Mouse (Mus musculus) liver, embryonic 13.5 days (tissue): ENCODE results near the gene Troap. TPM values are rescaled to one million over a fixed set of nuclear protein-coding genes. Genes with fewer than 3 reads are reported as not detected.

Experiments used
- ATAC-seq: fragments of 200-750 bp; cut with Nextera tagmentation; 2 replicates; pipeline ENCODE4 v1.8.0; 2017; ENCODE audit warnings: low read depth, mild to moderate bottlenecking, moderate number of reproducible peaks, moderate library complexity
- DNase-seq: peaks from one replicate; pipeline ENCODE4 v3.0.0; 2022
- H3K27ac ChIP-seq: fragments of 300-500 bp; sonication (generic); 2 replicates; pipeline ENCODE4 v1.5.1; 2015; ENCODE audit warnings: moderate library complexity, mild to moderate bottlenecking, inconsistent platforms
- H3K27me3 ChIP-seq: fragments of 300-500 bp; sonication (generic); 2 replicates; pipeline ENCODE4 v1.6.1; 2015; ENCODE audit warnings: mild to moderate bottlenecking, inconsistent platforms
- H3K36me3 ChIP-seq: fragments of 300-500 bp; sonication (generic); 2 replicates; pipeline ENCODE4 v1.6.1; 2015; ENCODE audit warnings: mild to moderate bottlenecking, inconsistent platforms
- H3K4me1 ChIP-seq: fragments of 300-500 bp; sonication (generic); replicated peaks from 2 replicates; pipeline ENCODE4 v1.6.1; 2015; ENCODE audit warnings: inconsistent platforms
- H3K4me2 ChIP-seq: fragments of 300-500 bp; sonication (generic); 2 replicates; pipeline ENCODE4 v1.6.1; 2015; ENCODE audit warnings: inconsistent platforms, mild to moderate bottlenecking, moderate library complexity
- H3K4me3 ChIP-seq: fragments of 300-500 bp; sonication (generic); replicated peaks from 2 replicates; pipeline ENCODE4 v1.5.1; 2015; ENCODE audit warnings: mild to moderate bottlenecking, inconsistent platforms
- H3K9ac ChIP-seq: fragments of 300-500 bp; sonication (generic); 2 replicates; pipeline ENCODE4 v1.6.1; 2015; ENCODE audit warnings: mild to moderate bottlenecking, inconsistent platforms
- H3K9me3 ChIP-seq: fragments of 300-500 bp; sonication (generic); replicated peaks from 2 replicates; pipeline ENCODE4 v1.6.1; 2016; ENCODE audit warnings: inconsistent platforms
- WGBS: fragments of 180-500 bp; shearing (Covaris S2); methylation state at CpG from one replicate; pipeline ENCODE4 v1.1.7; 2015; ENCODE audit not compliant: insufficient replicate concordance; 5-methylcytosine and 5-hydroxymethylcytosine counted together
- microRNA-seq: library from miRNA; unstranded; fragments of <30 nt; microRNA quantifications from one replicate; pipeline ENCODE4, GENCODE M21; 2016
- polyA plus RNA-seq: library from polyadenylated mRNA; unstranded; fragments of >200 nt; fragmentation: Nextera tagmentation; extraction: Ambion mirVana; gene quantifications from 2 replicates; pipeline ENCODE4 v1.2.1, GENCODE M21; 2015

Troap gene
- polyA plus RNA-seq, 1 experiment from 2014 or later = 14.5 TPM

- Histone ChIP-seq H3K36me3 (no peaks in the 10 kb centered on the region), H3K27ac (peak within 1 kb of the TSS; percentile 74), H3K4me3 (peak within 1 kb of the TSS; percentile 71), H3K9me3 (no peaks in the 10 kb centered on the region), H3K4me1 (peaks cover 52% of the 10 kb centered on the region), H3K9ac (peak within 1 kb of the TSS; percentile 81), H3K4me2 (peak within 1 kb of the TSS; percentile 81), H3K27me3 (peaks cover 28% of the 10 kb centered on the region)
- WGBS = 2% methylated on average over 12 of the region's 12 CpGs
- ATAC-seq = no peak
- DNase-seq = no peak
Measured at GRCm38 (mm10) chr15:99125711-99126080, 51.3 kb downstream of the Troap start, which contains the start of gene Spats2. TSS of gene Spats2 (plus strand) at chr15:99125916.

GRCm38 (mm10) chr15:99126081-99126815 is 51.9 kb downstream of the Troap start:
- peak overlapping the region; percentile 74 for H3K27ac ChIP-seq
- H3K27me3 ChIP-seq = peaks cover 28% of the 10 kb centered on the region
- H3K36me3 ChIP-seq = no peaks in the 10 kb centered on the region
- peak; percentile 38 for DNase-seq
- WGBS = under 1% methylated on average over 115 of the region's 115 CpGs
- ATAC-seq = peak; percentile 72
- H3K4me2 ChIP-seq = peak overlapping the region; percentile 81
- H3K4me3 ChIP-seq = peak overlapping the region; percentile 71
- H3K4me1 ChIP-seq = peaks cover 50% of the 10 kb centered on the region
- peak overlapping the region; percentile 81 for H3K9ac ChIP-seq
- no peaks in the 10 kb centered on the region for H3K9me3 ChIP-seq

- Histone ChIP-seq H3K4me1 (peaks cover 50% of the 10 kb centered on the region), H3K27me3 (peaks cover 23% of the 10 kb centered on the region), H3K36me3 (no peaks in the 10 kb centered on the region; the same call in 1 of the 2 replicates), H3K4me3 (peak overlapping the region; percentile 71), H3K4me2 (peak overlapping the region; percentile 81), H3K9me3 (no peaks in the 10 kb centered on the region), H3K9ac (peak overlapping the region; percentile 81), H3K27ac (peak overlapping the region; percentile 74)
- 1% methylated on average over 33 of the region's 35 CpGs for WGBS
- DNase-seq (no peak), ATAC-seq (peak; percentile 24; the same call in 1 of the 2 replicates)
Measured at GRCm38 (mm10) chr15:99126816-99127365, 52.5 kb downstream of the Troap start.

GRCm38 (mm10) chr15:99127851-99128522 is 53.6 kb downstream of the Troap start:
- no peak overlapping the region for H3K9ac ChIP-seq
- H3K4me3 ChIP-seq = no peak overlapping the region
- no peaks in the 10 kb centered on the region for H3K9me3 ChIP-seq
- H3K4me1 ChIP-seq = peaks cover 50% of the 10 kb centered on the region
- H3K36me3 ChIP-seq = no peaks in the 10 kb centered on the region; the same call in 1 of the 2 replicates
- no peak overlapping the region for H3K27ac ChIP-seq
- ATAC-seq (no peak), DNase-seq (no peak)
- H3K4me2 ChIP-seq = peak overlapping the region; percentile 81
- H3K27me3 ChIP-seq = peaks cover 23% of the 10 kb centered on the region
- WGBS = 43% methylated on average over 6 of the region's 6 CpGs

GRCm38 (mm10) chr15:99129441-99129840 is 55.1 kb downstream of the Troap start:
- Histone ChIP-seq H3K27ac (no peak overlapping the region), H3K36me3 (no peaks in the 10 kb centered on the region; the same call in 1 of the 2 replicates), H3K9ac (no peak overlapping the region), H3K4me1 (peaks cover 42% of the 10 kb centered on the region), H3K4me3 (no peak overlapping the region), H3K4me2 (no peak overlapping the region), H3K9me3 (no peaks in the 10 kb centered on the region), H3K27me3 (peaks cover 23% of the 10 kb centered on the region)
- WGBS = 82% methylated on average over 11 of the region's 11 CpGs
- DNase-seq (no peak), ATAC-seq (no peak)

- 59% methylated on average over 22 of the region's 22 CpGs for WGBS
- no peak overlapping the region for H3K4me3 ChIP-seq
- H3K36me3 ChIP-seq = no peaks in the 10 kb centered on the region; the same call in 1 of the 2 replicates
- DNase-seq (no peak), ATAC-seq (no peak)
- peaks cover 42% of the 10 kb centered on the region for H3K4me1 ChIP-seq
- no peak overlapping the region for H3K9ac ChIP-seq
- peaks cover 17% of the 10 kb centered on the region; the same call in 1 of the 2 replicates for H3K27me3 ChIP-seq
- no peak overlapping the region; the same call in 1 of the 2 replicates for H3K27ac ChIP-seq
- H3K4me2 ChIP-seq = no peak overlapping the region
- no peaks in the 10 kb centered on the region for H3K9me3 ChIP-seq
Measured at GRCm38 (mm10) chr15:99129956-99130910, 55.9 kb downstream of the Troap start.

Small RNA genes lying within 50 kb of the gene (microRNA-seq; reads per million reads assigned to microRNA genes)
- 4.7 reads per million, percentile 11 among the genes with 10 or more reads in this experiment for gene Mir6960

Other genes with a start within 250 kb of the Troap start
- gene Prkag1, start 243.1 kb upstream of the Troap start, polyA plus RNA-seq = 116 and 117 TPM in 2 replicates
- 4.0 and 4.2 TPM in 2 replicates for gene Kmt2d, start 203.4 kb upstream of the Troap start, polyA plus RNA-seq
- 4.0 and 4.2 TPM in 2 replicates for gene Rhebl1, start 180.0 kb upstream of the Troap start, polyA plus RNA-seq
- gene Dhh, start 176.0 kb upstream of the Troap start, polyA plus RNA-seq = 0.12 and 0.16 TPM in 2 replicates
- 3.2 and 3.9 TPM in 2 replicates for gene Lmbr1l, start 156.3 kb upstream of the Troap start, polyA plus RNA-seq
- gene Tuba1b, start 140.0 kb upstream of the Troap start, polyA plus RNA-seq = 1,202 and 1,287 TPM in 2 replicates
- not detected in 2 replicates for gene Gm49450, start 121.0 kb upstream of the Troap start, polyA plus RNA-seq
- gene Tuba1a, start 120.9 kb upstream of the Troap start, polyA plus RNA-seq = 109 TPM in 2 replicates
- gene Tuba1c, start 44.7 kb upstream of the Troap start, polyA plus RNA-seq = 239 and 246 TPM in 2 replicates
- 0.54 and 0.62 TPM in 2 replicates for gene Prph, start 19.4 kb upstream of the Troap start, polyA plus RNA-seq
- not detected in 2 replicates for gene C1ql4, start 13.2 kb downstream of the Troap start, polyA plus RNA-seq
- gene Dnajc22, start 18.6 kb downstream of the Troap start, polyA plus RNA-seq = 14.6 and 16.9 TPM in 2 replicates
- gene Spats2, start 51.3 kb downstream of the Troap start, polyA plus RNA-seq = 11.5 and 14.4 TPM in 2 replicates
- gene Kcnh3, start 150.3 kb downstream of the Troap start, polyA plus RNA-seq = 0.05 and 0.06 TPM in 2 replicates
- 59.0 and 59.2 TPM in 2 replicates for gene Mcrs1, start 177.4 kb downstream of the Troap start, polyA plus RNA-seq
- 8.2 and 8.9 TPM in 2 replicates for gene Prpf40b, start 220.5 kb downstream of the Troap start, polyA plus RNA-seq
- gene Fam186b, start 221.3 kb downstream of the Troap start, polyA plus RNA-seq = 0.06 TPM in 1 of 2 replicates, not detected in the other